Mouse (Mus musculus) erythroblast, embryonic 14.5 days (primary cell): ENCODE measurements around the gene Olfr606.

Source experiments
- GATA1 ChIP-seq: IDR thresholded peaks from 2 replicates; pipeline ENCODE4 v1.6.1; 2012; ENCODE audit warnings: low read length, inconsistent platforms, mixed read lengths
- TAL1 ChIP-seq: IDR thresholded peaks from 3 replicates; pipeline ENCODE4 v1.6.1; 2012; ENCODE audit warnings: low read length, inconsistent platforms, mixed read lengths

- TF ChIP-seq TAL1, result no peak
- TF ChIP-seq GATA1, result no peak
Observed at GRCm38 (mm10) chr7:103469577-103469976, 20.7 kb downstream of the Olfr606 start, which contains the start of gene Olfr608.
